Mouse (Mus musculus) liver, embryonic 14.5 days (tissue): ENCODE results near the gene Mcf2l. TPM values are rescaled to one million over a fixed set of nuclear protein-coding genes. Genes with fewer than 3 reads are reported as not detected.

Experiments used
- ATAC-seq: fragments of 200-750 bp; cut with Nextera tagmentation; 2 replicates; pipeline ENCODE4 v1.8.0; 2017; ENCODE audit warnings: moderate number of reproducible peaks, mild to moderate bottlenecking, moderate library complexity; ENCODE audit not compliant: insufficient read depth
- DNase-seq, 3 experiments: peaks; one replicate each; pipeline ENCODE4 v3.0.0-alpha.2; 2012 to 2013; ENCODE audit warnings: low read depth in 3 of 3, low spot score in 3 of 3
- H3K27ac ChIP-seq: fragments of 300-500 bp; sonication (generic); 2 replicates; pipeline ENCODE4 v1.5.1; 2014; ENCODE audit warnings: moderate library complexity, mild to moderate bottlenecking, control low read depth, inconsistent platforms
- H3K27me3 ChIP-seq: fragments of 300-500 bp; sonication (generic); 2 replicates; pipeline ENCODE4 v1.6.1; 2014; ENCODE audit warnings: mild to moderate bottlenecking, low read length, moderate library complexity; ENCODE audit not compliant: control insufficient read depth, insufficient read depth
- H3K36me3 ChIP-seq: fragments of 300-500 bp; sonication (generic); replicated peaks from 2 replicates; pipeline ENCODE4 v1.6.1; 2014; ENCODE audit warnings: low read depth; ENCODE audit not compliant: control insufficient read depth, insufficient read depth
- H3K4me1 ChIP-seq, 2 experiments: fragments of 200-500 bp in 1 of 2; fragments of 300-500 bp in 1 of 2; sonication (generic) in 1 of 2; replicated peaks; 2 replicates each; pipeline ENCODE4 v1.6.1; 2012 to 2014; ENCODE audit warnings: antibody characterized with exemption in 1 of 2, inconsistent platforms in 1 of 2, low read length in 1 of 2; ENCODE audit not compliant: control insufficient read depth in 2 of 2, insufficient read depth in 2 of 2
- H3K4me2 ChIP-seq: fragments of 300-500 bp; sonication (generic); 2 replicates; pipeline ENCODE4 v1.6.1; 2014; ENCODE audit warnings: low read depth, mild to moderate bottlenecking, control low read depth, moderate library complexity
- H3K4me3 ChIP-seq, 2 experiments: fragments of 200-500 bp in 1 of 2; fragments of 300-500 bp in 1 of 2; sonication (generic) in 1 of 2; 2 replicates each; pipeline ENCODE4 v1.5.1; 2012 to 2014; ENCODE audit warnings: low read depth in 2 of 2, low read length in 2 of 2, mild to moderate bottlenecking in 2 of 2, control low read depth in 1 of 2, inconsistent platforms in 1 of 2, moderate library complexity in 1 of 2; ENCODE audit not compliant: insufficient read depth in 1 of 2
- H3K9ac ChIP-seq: fragments of 300-500 bp; sonication (generic); replicated peaks from 2 replicates; pipeline ENCODE4 v1.6.1; 2014; ENCODE audit warnings: mild to moderate bottlenecking, control low read depth, moderate library complexity
- H3K9me3 ChIP-seq: fragments of 300-500 bp; sonication (generic); 2 replicates; pipeline ENCODE4 v1.6.1; 2016; ENCODE audit warnings: low read length, mixed read lengths; ENCODE audit not compliant: control insufficient read depth
- CTCF ChIP-seq: IDR thresholded peaks from 2 replicates; pipeline ENCODE4 v1.5.1; 2016; ENCODE audit warnings: antibody characterized with exemption, low read depth, control low read depth
- EP300 ChIP-seq: IDR thresholded peaks from 2 replicates; pipeline ENCODE4 v1.6.1; 2016; ENCODE audit warnings: antibody characterized with exemption, low read depth
- WGBS: fragments of 180-500 bp; shearing (Covaris S2); extraction: QIAGEN DNeasy Blood & Tissue Kit; methylation state at CpG from one replicate; pipeline ENCODE4 v1.1.7; 2014; ENCODE audit not compliant: insufficient replicate concordance; 5-methylcytosine and 5-hydroxymethylcytosine counted together
- polyA plus RNA-seq, 2 experiments: library from polyadenylated mRNA; depleted of rRNA in 1 of 2; stranded (reverse) in 1 of 2; unstranded in 1 of 2; fragments of >200 nt; fragmentation: Nextera tagmentation in 1 of 2; extraction: Ambion mirVana in 1 of 2; gene quantifications; 2 replicates each; pipeline versions ENCODE4 v1.2.1 to v1.2.3; 2012 to 2014

The Mcf2l gene
- polyA plus RNA-seq, 2 experiments: 0.44 to 0.72 TPM

DNA sequence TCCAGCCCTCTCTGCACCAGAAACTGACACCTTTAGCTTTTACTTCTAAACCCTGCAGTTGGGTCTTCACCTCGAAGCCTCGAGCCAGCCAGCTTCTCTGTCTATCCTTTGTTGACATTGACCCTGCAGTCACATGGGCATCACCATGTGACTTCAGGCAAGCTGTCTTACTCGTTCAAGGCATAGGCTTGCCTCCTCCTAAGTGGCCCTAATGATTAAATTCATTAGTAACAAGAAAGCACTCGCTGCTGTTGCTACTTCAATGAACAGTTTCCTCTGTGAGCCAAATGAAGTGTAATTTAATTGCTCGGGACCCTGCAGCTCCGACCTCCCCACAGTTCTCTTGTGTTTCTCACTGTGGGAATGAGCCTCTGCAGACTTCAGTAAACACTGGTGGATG is 83.8 kb downstream of the Mcf2l start:
- Histone ChIP-seq H3K4me2 (no peak overlapping the region), H3K36me3 (no peaks in the 10 kb centered on the region), H3K27me3 (no peaks in the 10 kb centered on the region), H3K9me3 (no peaks in the 10 kb centered on the region), H3K27ac (no peak overlapping the region), H3K9ac (no peak overlapping the region), H3K4me1 (0 out of 4 replicates have a peak, but pooled peaks cover 0 to 3% of the 10 kb centered on the region in 2 experiments), H3K4me3 (no peak overlapping the region)
- DNase-seq (no peak), ATAC-seq (no peak)
- 36% methylated on average over 6 of the region's 6 CpGs for WGBS
- TF ChIP-seq EP300 (no peak), CTCF (no peak)

DNA sequence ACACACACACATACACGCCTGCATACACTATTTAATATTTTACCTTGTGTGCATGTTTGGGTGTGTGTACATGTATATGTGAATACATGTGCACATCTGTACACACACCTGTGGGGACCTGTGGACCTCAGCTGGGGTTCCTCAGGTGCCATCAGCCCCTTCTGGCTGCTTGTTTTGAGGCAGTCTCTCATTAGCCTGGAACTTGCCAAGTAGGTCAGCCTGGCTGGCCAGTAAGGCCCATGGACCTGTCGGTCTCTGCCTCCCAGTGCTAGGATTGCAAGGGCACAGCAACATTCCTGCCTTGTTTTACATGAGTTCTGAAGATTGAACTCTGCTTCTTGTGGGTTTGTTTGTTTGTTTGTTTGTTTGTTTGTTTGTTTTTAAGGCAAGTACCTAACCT is 87.0 kb downstream of the Mcf2l start:
- TF ChIP-seq EP300: no peak
- no peak for TF ChIP-seq CTCF

DNA sequence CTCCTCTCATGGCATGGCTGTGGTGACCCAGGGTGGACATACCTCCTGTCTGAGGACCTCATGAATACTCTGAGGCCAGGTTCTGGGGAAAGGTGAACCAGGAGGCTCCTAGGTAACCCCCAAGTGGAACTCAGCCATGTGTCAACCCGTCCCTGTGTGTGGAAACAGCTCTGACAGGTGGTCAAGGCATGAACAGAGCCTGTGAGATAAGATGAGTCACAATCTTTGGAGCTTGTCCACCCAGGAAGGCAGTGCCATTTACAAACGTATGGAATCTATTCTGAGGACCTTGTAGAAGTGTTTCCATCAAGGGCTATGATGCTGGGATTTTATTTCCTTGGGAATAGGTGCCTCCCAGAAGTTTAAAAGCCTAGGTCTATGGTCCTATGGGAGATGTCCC is 87.6 kb downstream of the Mcf2l start:
- Histone ChIP-seq H3K27me3 (no peaks in the 10 kb centered on the region), H3K4me2 (no peak overlapping the region), H3K9ac (no peak overlapping the region), H3K9me3 (no peaks in the 10 kb centered on the region), H3K27ac (no peak overlapping the region), H3K4me1 (no peaks in the 10 kb centered on the region), H3K36me3 (no peaks in the 10 kb centered on the region), H3K4me3 (no peak overlapping the region)
- no peak for ATAC-seq
- no peak for DNase-seq
- WGBS: 22% methylated on average over 2 of the region's 2 CpGs
- no peak for TF ChIP-seq CTCF
- TF ChIP-seq EP300: no peak

More for the DNA sequence above, 87.0 kb downstream of the Mcf2l start:
- Histone ChIP-seq H3K27ac (no peak overlapping the region), H3K9ac (no peak overlapping the region), H3K27me3 (no peaks in the 10 kb centered on the region), H3K36me3 (no peaks in the 10 kb centered on the region), H3K9me3 (no peaks in the 10 kb centered on the region), H3K4me3 (no peak overlapping the region), H3K4me1 (0 out of 4 replicates have a peak, but pooled peaks cover 0 to under 1% of the 10 kb centered on the region in 2 experiments), H3K4me2 (no peak overlapping the region)
- 60% methylated on average over 2 of the region's 2 CpGs for WGBS
- ATAC-seq (no peak), DNase-seq (no peak)

DNA sequence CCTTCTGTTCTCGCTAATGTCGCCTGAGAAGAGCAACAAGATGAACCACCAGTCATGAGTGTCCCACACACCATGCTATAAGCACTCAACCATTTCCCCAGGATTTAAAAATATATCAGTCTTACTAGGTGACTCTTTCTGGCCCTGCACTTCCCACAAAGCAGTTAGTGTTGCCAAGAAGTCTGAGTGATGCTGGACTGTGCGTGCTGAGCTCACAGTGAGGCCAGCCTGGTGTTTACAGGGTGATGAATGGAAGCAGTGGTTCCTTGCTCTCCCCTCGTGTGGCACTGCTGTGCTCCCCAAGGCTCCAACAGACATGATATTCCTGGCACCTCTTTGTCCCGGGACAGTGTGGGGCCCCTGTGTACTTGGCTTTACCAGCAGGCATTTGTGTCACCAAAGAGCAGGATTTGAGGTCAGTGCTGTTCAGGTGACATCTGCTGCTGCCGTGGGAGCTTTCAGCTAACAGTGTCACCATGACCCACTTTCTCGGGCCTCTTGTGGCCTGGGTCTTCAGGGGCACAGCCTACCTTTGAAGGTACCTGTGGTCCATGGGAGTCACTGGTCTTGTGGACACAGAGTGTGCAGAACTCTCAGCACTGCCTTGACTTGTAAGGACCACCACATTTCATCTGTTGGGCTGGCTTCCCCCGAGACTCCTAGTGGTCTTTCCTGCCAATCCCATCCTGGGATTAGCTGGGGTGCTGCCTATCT is 88.4 kb downstream of the Mcf2l start:
- no peak overlapping the region for H3K27ac ChIP-seq
- H3K9ac ChIP-seq: no peak overlapping the region
- no peaks in the 10 kb centered on the region for H3K27me3 ChIP-seq
- H3K9me3 ChIP-seq: no peaks in the 10 kb centered on the region
- DNase-seq (no peak), ATAC-seq (no peak)
- H3K4me2 ChIP-seq: no peak overlapping the region
- H3K36me3 ChIP-seq: no peaks in the 10 kb centered on the region
- H3K4me1 ChIP-seq: no peaks in the 10 kb centered on the region
- TF ChIP-seq EP300 (no peak), CTCF (no peak)
- no peak overlapping the region for H3K4me3 ChIP-seq
- 52% methylated on average over 8 of the region's 8 CpGs for WGBS

DNA sequence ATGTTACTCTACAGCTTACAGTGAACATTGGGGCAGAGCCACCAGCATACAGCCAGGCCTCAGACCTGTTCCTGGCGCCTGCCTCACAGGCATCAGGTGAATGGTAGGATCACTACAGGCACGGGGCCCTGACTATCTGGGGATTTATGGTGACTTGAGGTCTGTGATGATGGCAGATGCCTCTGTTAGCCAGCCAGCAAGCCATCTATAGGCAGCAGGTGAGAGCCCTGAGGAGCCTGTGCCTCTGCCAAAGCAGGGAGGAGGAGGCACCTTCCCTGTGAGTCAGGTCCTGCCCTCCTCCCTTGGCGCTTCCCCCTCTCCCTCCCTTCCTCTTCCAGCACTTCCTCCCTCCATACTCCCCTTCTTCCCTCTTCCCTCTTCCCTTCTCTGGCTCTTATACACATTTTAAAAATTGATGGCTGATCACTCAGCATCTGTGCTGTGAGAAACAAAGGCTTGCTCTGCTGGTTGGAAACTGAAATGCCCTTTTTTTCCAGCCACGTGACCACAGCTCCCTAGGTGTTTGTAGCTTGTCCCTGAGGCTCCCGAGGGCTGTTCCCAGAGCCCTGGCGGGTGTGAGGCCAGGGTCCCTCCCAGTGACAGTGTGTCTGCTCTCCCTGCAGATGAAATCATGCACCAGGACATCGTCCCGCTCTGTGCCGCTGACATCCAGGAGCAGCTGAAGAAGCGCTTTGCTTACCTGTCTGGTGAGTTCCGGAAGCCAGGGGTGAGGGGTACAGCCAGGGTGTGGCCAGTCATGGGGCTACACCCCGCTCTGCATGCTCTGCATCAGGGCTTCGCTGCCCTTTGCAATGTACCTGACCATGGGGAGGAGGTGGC is 89.2 kb downstream of the Mcf2l start:
- no peak for TF ChIP-seq EP300
- no peak for TF ChIP-seq CTCF
- ATAC-seq: no peak
- H3K9ac ChIP-seq: no peak overlapping the region
- no peak overlapping the region for H3K4me3 ChIP-seq
- WGBS: 45% methylated on average over 13 of the region's 13 CpGs
- H3K4me1 ChIP-seq: no peaks in the 10 kb centered on the region
- DNase-seq: no peak
- no peaks in the 10 kb centered on the region for H3K36me3 ChIP-seq
- no peak overlapping the region for H3K27ac ChIP-seq
- no peaks in the 10 kb centered on the region for H3K27me3 ChIP-seq
- no peak overlapping the region for H3K4me2 ChIP-seq
- no peaks in the 10 kb centered on the region for H3K9me3 ChIP-seq
